In the genomic region with DNA sequence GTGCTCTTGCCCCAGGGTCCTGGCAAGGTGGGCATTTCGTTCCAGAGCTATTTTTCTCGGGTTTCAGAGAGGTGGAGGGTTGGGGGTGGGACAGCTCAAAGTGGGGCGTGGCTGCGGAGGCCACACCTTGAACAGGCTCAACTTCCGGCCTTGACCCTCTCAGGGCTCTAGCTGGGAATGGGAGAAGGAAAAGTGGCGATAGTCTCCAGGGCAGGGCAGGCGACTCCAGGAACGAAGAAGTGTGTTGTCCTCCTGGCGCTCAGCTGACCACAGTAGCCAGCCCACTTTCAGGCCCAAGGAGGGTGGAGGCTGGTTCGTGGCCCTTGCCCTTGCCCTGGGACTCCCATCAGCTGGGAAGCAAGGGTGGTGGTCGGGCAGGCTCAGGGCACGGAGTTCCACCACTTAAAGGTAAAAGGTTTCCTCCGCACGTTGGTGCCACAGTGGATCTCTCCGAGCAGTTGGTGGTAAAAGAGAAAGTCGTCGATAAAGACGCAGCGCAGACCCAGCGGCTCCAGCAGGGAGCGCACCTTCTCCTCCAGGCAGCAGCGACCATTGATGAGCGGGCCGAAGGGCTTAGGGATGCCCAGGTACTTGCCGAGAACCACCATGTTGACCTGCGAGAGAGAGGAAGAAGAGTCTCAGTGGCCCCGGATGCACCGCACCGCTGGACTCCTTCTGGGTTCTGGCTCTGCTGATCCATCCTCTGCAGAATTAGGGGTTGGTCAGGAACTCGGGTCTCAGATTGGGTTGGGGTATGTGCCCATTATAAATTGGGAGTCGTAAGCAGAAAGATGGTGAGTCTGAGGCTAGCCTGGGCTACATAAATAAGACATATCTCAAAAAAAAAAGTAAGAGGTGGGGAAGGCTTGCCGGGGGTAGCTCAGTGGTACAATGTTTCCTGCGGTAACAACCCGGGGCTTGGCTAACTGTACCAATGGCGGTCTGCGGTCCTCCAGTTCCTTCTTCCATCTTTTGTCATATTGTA, we compare ENCODE assay signal across 8 mouse cellular contexts. TPM values are rescaled to one million over a fixed set of nuclear protein-coding genes. Genes with fewer than 3 reads are reported as not detected.
DNase-seq lines count a peak whose midpoint lies in the region; ATAC-seq lines count a peak whose summit lies in the region.

No protein-coding gene starts in this region.

- DNase-seq in ovary, postnatal 10 days (ENCODE audit: low spot score): peak; percentile 10
- no peak for DNase-seq in ovary, postnatal 14 days (ENCODE audit: low spot score)
- no peak for DNase-seq in limb, embryonic 10.5 days (ENCODE audit: low spot score)
- peak; percentile 66 for DNase-seq in splenic B cell, adult 2 months (ENCODE audit: low read depth, low spot score)
- no peak for DNase-seq in frontal cortex, postnatal 10 days (ENCODE audit: low spot score in 2 of 2)

- H3K36me3 ChIP-seq in embryonic facial prominence, embryonic 15.5 days: no peaks in the 10 kb centered on the region
- no peaks in the 10 kb centered on the region for H3K36me3 ChIP-seq in limb, embryonic 10.5 days
- H3K36me3 ChIP-seq in splenic B cell, adult 2 months (ENCODE audit: control insufficient read depth, insufficient read depth, low read length, poor library complexity, severe bottlenecking): no peaks in the 10 kb centered on the region

- H3K4me3 ChIP-seq in embryonic facial prominence, embryonic 15.5 days (replicated peaks): peak overlapping the region; percentile 40
- peak overlapping the region; percentile 58 for H3K4me3 ChIP-seq in limb, embryonic 10.5 days

- peak overlapping the region; percentile 13; the same call in 1 of the 2 replicates for H3K9ac ChIP-seq in embryonic facial prominence, embryonic 15.5 days

- no peaks in the 10 kb centered on the region; the same call in 1 of the 2 replicates for H3K9me3 ChIP-seq in embryonic facial prominence, embryonic 15.5 days (replicated peaks)
- no peaks in the 10 kb centered on the region for H3K9me3 ChIP-seq in limb, embryonic 10.5 days (replicated peaks)

- H3K4me1 ChIP-seq in embryonic facial prominence, embryonic 15.5 days: peaks cover 32% of the 10 kb centered on the region
- peaks cover 78% of the 10 kb centered on the region for H3K4me1 ChIP-seq in limb, embryonic 10.5 days

- H3K4me2 ChIP-seq in embryonic facial prominence, embryonic 15.5 days (replicated peaks): peak overlapping the region; percentile 70

- H3K27me3 ChIP-seq in embryonic facial prominence, embryonic 15.5 days: no peaks in the 10 kb centered on the region; the same call in 1 of the 2 replicates
- H3K27me3 ChIP-seq in limb, embryonic 10.5 days (ENCODE audit: low read depth, poor library complexity, severe bottlenecking): 0 out of 2 replicates have a peak, but pooled peaks cover 13% of the 10 kb centered on the region
- no peaks in the 10 kb centered on the region for H3K27me3 ChIP-seq in splenic B cell, adult 2 months (ENCODE audit: control insufficient read depth, insufficient read depth, low read length, poor library complexity, severe bottlenecking)

- 22% methylated on average over 36 of the region's 36 CpGs for WGBS in embryonic facial prominence, embryonic 15.5 days
- 23% methylated on average over 36 of the region's 36 CpGs for WGBS in limb, embryonic 10.5 days

- H3K27ac ChIP-seq in embryonic facial prominence, embryonic 15.5 days (replicated peaks): peak overlapping the region; percentile 65
- peak overlapping the region; percentile 86 for H3K27ac ChIP-seq in limb, embryonic 10.5 days

- ATAC-seq in embryonic facial prominence, embryonic 15.5 days (ENCODE audit: insufficient number of reproducible peaks, low FRiP score, low TSS enrichment, low read depth): peak; percentile 49; the same call in 1 of the 2 replicates
- ATAC-seq in hematopoietic stem cell, adult 5-6 weeks (replicated peaks in 1 of 2; ENCODE audit: insufficient read depth in 1 of 2, low FRiP score in 2 of 2, low TSS enrichment in 1 of 2, low read depth in 1 of 2, poor library complexity in 2 of 2, severe bottlenecking in 2 of 2): peak; percentile 35 to 48; a peak in 2 of 4 replicates
- peak; percentile 54 for ATAC-seq in megakaryocyte-erythroid progenitor cell, adult 5-6 weeks (replicated peaks; ENCODE audit: low FRiP score, low TSS enrichment, poor library complexity, severe bottlenecking)

RNA-seq across cellular contexts. Expression of a gene that starts 4.1 kb away (rescaled TPM):
- 2.4 and 4.4 TPM in 2 replicates for polyA plus RNA-seq in embryonic facial prominence, embryonic 15.5 days (2015; fragmentation: Nextera tagmentation; extraction: Ambion mirVana)
- total RNA-seq in hematopoietic stem cell, adult 5-6 weeks (2017): 0.35 TPM in 1 of 2 replicates, not detected in the other
- polyA plus RNA-seq in limb, embryonic 10.5 days (2016; fragmentation: Nextera tagmentation; extraction: Ambion mirVana): 1.3 and 1.5 TPM in 2 replicates
- total RNA-seq in megakaryocyte-erythroid progenitor cell, adult 5-6 weeks (2014; fragmentation: Nextera tagmentation): 1.7 and 3.4 TPM in 2 replicates
- total RNA-seq in megakaryocyte-erythroid progenitor cell, adult 5-6 weeks (2017): 0.88 and 2.1 TPM in 2 replicates

RNA-seq across cellular contexts. Expression of a gene that starts 31.0 kb away (rescaled TPM):
- polyA plus RNA-seq in embryonic facial prominence, embryonic 15.5 days (2015; fragmentation: Nextera tagmentation; extraction: Ambion mirVana): 0.85 and 1.0 TPM in 2 replicates
- 0.25 and 0.30 TPM in 2 replicates for total RNA-seq in hematopoietic stem cell, adult 5-6 weeks (2017)
- 0.36 and 0.44 TPM in 2 replicates for polyA plus RNA-seq in limb, embryonic 10.5 days (2016; fragmentation: Nextera tagmentation; extraction: Ambion mirVana)
- total RNA-seq in megakaryocyte-erythroid progenitor cell, adult 5-6 weeks (2014; fragmentation: Nextera tagmentation): 0.79 TPM in 1 of 2 replicates, not detected in the other
- 0.33 TPM in 1 of 2 replicates, not detected in the other for total RNA-seq in megakaryocyte-erythroid progenitor cell, adult 5-6 weeks (2017)

RNA-seq across cellular contexts. Expression of a gene that starts 40.5 kb away (rescaled TPM):
- 1.7 and 1.9 TPM in 2 replicates for polyA plus RNA-seq in embryonic facial prominence, embryonic 15.5 days (2015; fragmentation: Nextera tagmentation; extraction: Ambion mirVana)
- 34.5 and 41.8 TPM in 2 replicates for total RNA-seq in hematopoietic stem cell, adult 5-6 weeks (2017)
- 0.08 TPM in 1 of 2 replicates, not detected in the other for polyA plus RNA-seq in limb, embryonic 10.5 days (2016; fragmentation: Nextera tagmentation; extraction: Ambion mirVana)
- 2.3 TPM in 1 of 2 replicates, not detected in the other for total RNA-seq in megakaryocyte-erythroid progenitor cell, adult 5-6 weeks (2014; fragmentation: Nextera tagmentation)
- total RNA-seq in megakaryocyte-erythroid progenitor cell, adult 5-6 weeks (2017): 0.47 and 9.3 TPM in 2 replicates

Comparison
In these comparisons a context has a peak if more than half of its experiments do, and no peak if none do; other contexts are left out.
1. DNase-seq: peak in ovary, postnatal 10 days (single experiment) and splenic B cell, adult 2 months (single experiment); none in ovary, postnatal 14 days (single experiment), limb, embryonic 10.5 days (single experiment) and frontal cortex, postnatal 10 days (0 of 2).
2. Peak in every context shown above with its lines, with median percentiles within 50 percentile points of each other: ATAC-seq.